Mouse (Mus musculus) embryonic fibroblast, embryonic 13.5 days (primary cell): ENCODE data around the gene G3bp2.

Experiments
- CTCF ChIP-seq: IDR thresholded peaks from 2 replicates; pipeline ENCODE4 v1.5.1; 2011; ENCODE audit warnings: mild to moderate bottlenecking, control low read depth, low read length, moderate library complexity, borderline replicate concordance; ENCODE audit not compliant: insufficient read depth
- POLR2A ChIP-seq: IDR thresholded peaks from 2 replicates; pipeline ENCODE4 v1.6.1; 2011; ENCODE audit warnings: low read depth, mild to moderate bottlenecking, control low read depth, low read length, moderate library complexity

- TF ChIP-seq CTCF (no peak), POLR2A (no peak)
Measured at GRCm38 (mm10) chr5:92103062-92103461, 19.5 kb upstream of the G3bp2 start.
